Mouse (Mus musculus) C2C12 (cell line): ENCODE measurements around the gene Tpk1. TPM values are rescaled to one million over a fixed set of nuclear protein-coding genes. Genes with fewer than 3 reads are reported as not detected.

Experiments used
- H3K27me3 ChIP-seq: one replicate; pipeline ENCODE4 v1.6.1; 2011; ENCODE audit not compliant: control insufficient read depth, insufficient read depth, insufficient read length
- H3K36me3 ChIP-seq: one replicate; pipeline ENCODE4 v1.6.1; 2011; ENCODE audit not compliant: control insufficient read depth, insufficient read depth
- H3K4me3 ChIP-seq: one replicate; pipeline ENCODE4 v1.5.1; 2011; ENCODE audit warnings: mild to moderate bottlenecking, control low read depth; ENCODE audit not compliant: poor library complexity, insufficient read depth, severe bottlenecking
- H3K79me2 ChIP-seq: one replicate; pipeline ENCODE4 v1.6.1; 2011; ENCODE audit not compliant: control insufficient read depth, insufficient read depth
- H3K79me3 ChIP-seq: one replicate; pipeline ENCODE4 v1.6.1; 2011; ENCODE audit warnings: low read depth, control low read depth
- H3ac ChIP-seq: one replicate; pipeline ENCODE3; 2011; ENCODE audit warnings: low read depth; ENCODE audit not compliant: control insufficient read depth, insufficient read length
- CEBPB ChIP-seq: IDR thresholded peaks from one replicate; pipeline ENCODE4 v1.6.1; 2011; ENCODE audit warnings: low read depth, mild to moderate bottlenecking, control low read depth, moderate library complexity
- CTCF ChIP-seq: IDR thresholded peaks from one replicate; pipeline ENCODE4 v1.5.1; 2011; ENCODE audit not compliant: control insufficient read depth, insufficient read depth, insufficient read length
- FOSL1 ChIP-seq: IDR thresholded peaks from one replicate; pipeline ENCODE4 v1.8.0; 2011; ENCODE audit warnings: mild to moderate bottlenecking, low read length; ENCODE audit not compliant: poor library complexity, insufficient read depth, severe bottlenecking
- MAX ChIP-seq: IDR thresholded peaks from one replicate; pipeline ENCODE4 v1.6.1; 2011; ENCODE audit warnings: mild to moderate bottlenecking, control low read depth
- MYOD1 ChIP-seq: IDR thresholded peaks from one replicate; pipeline ENCODE4 v1.6.1; 2011; ENCODE audit warnings: low read depth; ENCODE audit not compliant: control insufficient read depth, insufficient read length
- MYOG ChIP-seq: IDR thresholded peaks from one replicate; pipeline ENCODE4 v1.6.1; 2011; ENCODE audit not compliant: control insufficient read depth, insufficient read length; ENCODE audit errors: extremely low read depth
- USF1 ChIP-seq: IDR thresholded peaks from one replicate; pipeline ENCODE4 v1.6.1; 2011; ENCODE audit warnings: low read depth, mild to moderate bottlenecking, control low read depth, moderate library complexity
- polyA plus RNA-seq: library from polyadenylated mRNA; unstranded; fragments of >200 nt; fragmentation: generic; extraction: Trizol; gene quantifications from one replicate; pipeline ENCODE4 v1.2.1, GENCODE M21; 2012; ENCODE audit warnings: missing spikeins

Tpk1 gene
- polyA plus RNA-seq, 1 experiment = 0.82 TPM

GRCm38 (mm10) chr6:43403076-43403475, 263.0 kb downstream of the Tpk1 start:
- Histone ChIP-seq H3K4me3 (no peak overlapping the region), H3ac (no peak overlapping the region), H3K79me3 (no peaks in the 10 kb centered on the region), H3K36me3 (no peaks in the 10 kb centered on the region), H3K27me3 (no peaks in the 10 kb centered on the region), H3K79me2 (no peaks in the 10 kb centered on the region)
- no peak for TF ChIP-seq MAX
- TF ChIP-seq USF1 = no peak
- TF ChIP-seq CEBPB = no peak
- TF ChIP-seq MYOG = no peak
- no peak for TF ChIP-seq CTCF
- TF ChIP-seq MYOD1 = no peak
- no peak for TF ChIP-seq FOSL1

DNA sequence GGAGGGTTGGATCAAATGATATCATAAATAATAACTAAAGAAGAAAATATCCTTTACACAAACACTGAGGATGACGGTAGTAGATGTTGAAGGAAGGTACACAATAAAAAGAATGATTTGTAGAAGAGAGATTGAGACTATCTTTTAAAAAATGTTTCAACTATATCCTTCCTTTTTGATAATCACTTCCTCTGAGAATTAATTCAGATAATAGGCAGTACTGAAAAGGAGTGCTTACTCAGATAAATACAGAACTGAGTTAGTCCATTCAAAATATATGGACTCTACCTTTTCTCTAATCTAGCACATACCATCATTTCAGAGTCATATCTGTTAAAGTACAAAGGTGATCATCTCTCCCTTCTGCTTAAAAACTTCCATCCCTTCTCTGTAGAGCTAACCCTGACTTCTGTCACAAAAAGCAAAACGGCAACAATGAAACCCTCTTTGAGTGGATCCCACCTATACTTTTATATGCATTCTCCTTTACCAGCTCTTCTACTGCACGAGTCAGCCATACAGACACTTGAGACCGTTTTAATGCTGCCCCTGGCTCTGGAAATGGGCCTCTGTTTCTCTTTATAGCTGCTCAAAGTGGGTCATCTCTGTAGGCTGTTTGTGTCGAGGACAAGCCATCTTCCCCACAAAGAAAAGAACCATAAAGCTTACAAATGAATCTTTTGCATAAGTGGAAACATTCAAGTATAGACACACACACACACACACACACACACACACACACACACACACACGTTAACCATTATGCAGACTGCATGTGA, 263.7 kb downstream of the Tpk1 start:
- TF ChIP-seq FOSL1 = no peak
- no peak for TF ChIP-seq MYOG
- TF ChIP-seq CTCF = no peak
- no peak for TF ChIP-seq MYOD1
- no peak for TF ChIP-seq CEBPB
- TF ChIP-seq USF1 = no peak
- no peak for TF ChIP-seq MAX
- H3K79me2 ChIP-seq = no peaks in the 10 kb centered on the region
- H3K4me3 ChIP-seq = no peak overlapping the region
- H3K79me3 ChIP-seq = no peaks in the 10 kb centered on the region
- no peak overlapping the region for H3ac ChIP-seq
- no peaks in the 10 kb centered on the region for H3K36me3 ChIP-seq
- H3K27me3 ChIP-seq = no peaks in the 10 kb centered on the region

GRCm38 (mm10) chr6:43396426-43396825, 269.7 kb downstream of the Tpk1 start:
- no peaks in the 10 kb centered on the region for H3K79me2 ChIP-seq
- H3K27me3 ChIP-seq = no peaks in the 10 kb centered on the region
- H3K4me3 ChIP-seq = no peak overlapping the region
- H3K36me3 ChIP-seq = peaks cover 27% of the 10 kb centered on the region
- no peaks in the 10 kb centered on the region for H3K79me3 ChIP-seq
- no peak overlapping the region for H3ac ChIP-seq
- no peak for TF ChIP-seq CEBPB
- no peak for TF ChIP-seq USF1
- no peak for TF ChIP-seq MYOG

GRCm38 (mm10) chr6:43395538-43395937, 270.5 kb downstream of the Tpk1 start:
- Histone ChIP-seq H3K79me2 (no peaks in the 10 kb centered on the region), H3K27me3 (no peaks in the 10 kb centered on the region), H3K4me3 (no peak overlapping the region), H3K79me3 (no peaks in the 10 kb centered on the region), H3K36me3 (peaks cover 33% of the 10 kb centered on the region), H3ac (no peak overlapping the region)
- TF ChIP-seq MYOD1 = no peak
- TF ChIP-seq CEBPB = no peak
- TF ChIP-seq MYOG = no peak
- no peak for TF ChIP-seq MAX
- TF ChIP-seq USF1 = no peak
- no peak for TF ChIP-seq CTCF
- TF ChIP-seq FOSL1 = no peak

GRCm38 (mm10) chr6:43391358-43391757, 274.7 kb downstream of the Tpk1 start:
- Histone ChIP-seq H3K27me3 (no peaks in the 10 kb centered on the region), H3ac (no peak overlapping the region), H3K36me3 (peaks cover 49% of the 10 kb centered on the region), H3K79me2 (no peaks in the 10 kb centered on the region), H3K79me3 (no peaks in the 10 kb centered on the region), H3K4me3 (no peak overlapping the region)
- TF ChIP-seq USF1 (no peak), FOSL1 (no peak), MYOG (no peak), CTCF (no peak), MAX (no peak)

- TF ChIP-seq MYOG (no peak), USF1 (no peak), CEBPB (no peak), MAX (no peak), FOSL1 (no peak), CTCF (no peak), MYOD1 (no peak)
- H3K79me3 ChIP-seq = peaks cover 4% of the 10 kb centered on the region
- H3K4me3 ChIP-seq = no peak overlapping the region
- no peak overlapping the region for H3ac ChIP-seq
- H3K79me2 ChIP-seq = peaks cover 10% of the 10 kb centered on the region
- H3K27me3 ChIP-seq = no peaks in the 10 kb centered on the region
- H3K36me3 ChIP-seq = peaks cover 33% of the 10 kb centered on the region
Observed at GRCm38 (mm10) chr6:43387273-43387672, 278.8 kb downstream of the Tpk1 start.
